Mouse (Mus musculus) embryonic fibroblast, embryonic 13.5 days (primary cell): ENCODE results near the gene Otulin. TPM values are rescaled to one million over a fixed set of nuclear protein-coding genes. Genes with fewer than 3 reads are reported as not detected.

Experiments
- H3K27ac ChIP-seq: 2 replicates; pipeline ENCODE4 v1.5.1; 2012; ENCODE audit warnings: low read length, control low read depth, inconsistent platforms; ENCODE audit not compliant: insufficient read depth
- H3K4me1 ChIP-seq: 2 replicates; pipeline ENCODE4 v1.6.1; 2011; ENCODE audit warnings: low read length; ENCODE audit not compliant: control insufficient read depth, insufficient read depth
- H3K4me3 ChIP-seq: 2 replicates; pipeline ENCODE4 v1.5.1; 2011; ENCODE audit warnings: mild to moderate bottlenecking, control low read depth, low read length; ENCODE audit not compliant: insufficient read depth
- CTCF ChIP-seq: IDR thresholded peaks from 2 replicates; pipeline ENCODE4 v1.5.1; 2011; ENCODE audit warnings: mild to moderate bottlenecking, control low read depth, low read length, moderate library complexity, borderline replicate concordance; ENCODE audit not compliant: insufficient read depth
- POLR2A ChIP-seq: IDR thresholded peaks from 2 replicates; pipeline ENCODE4 v1.6.1; 2011; ENCODE audit warnings: low read depth, mild to moderate bottlenecking, control low read depth, low read length, moderate library complexity
- polyA plus RNA-seq: library from polyadenylated mRNA; stranded (reverse); fragments of >200 nt; gene quantifications from 2 replicates; pipeline ENCODE4 v1.2.4, GENCODE M21; 2011; ENCODE audit warnings: low read depth; ENCODE audit not compliant: missing spikeins, insufficient read length

Gene Otulin
- polyA plus RNA-seq, 1 experiment: 23.3 TPM

DNA sequence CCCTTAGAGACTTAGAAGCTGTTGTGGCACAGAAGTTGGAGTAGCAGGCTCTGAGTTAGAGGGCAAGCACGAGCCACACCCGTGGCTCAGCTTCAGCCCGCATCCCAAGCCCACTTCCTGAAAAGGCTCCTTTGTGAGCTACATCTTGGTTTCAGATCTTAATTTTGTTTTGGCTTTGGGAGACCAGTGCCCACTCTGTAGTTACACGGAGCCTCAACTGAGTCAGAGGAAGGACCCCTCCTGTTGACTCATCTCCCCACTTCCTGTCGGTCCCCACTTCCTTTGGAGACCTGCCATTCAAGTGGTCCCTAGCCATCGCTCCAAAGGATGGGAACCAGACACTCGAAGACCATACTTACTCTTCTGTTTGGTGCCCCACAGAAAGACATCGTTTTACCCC, 112.5 kb downstream of the Otulin start:
- Histone ChIP-seq H3K27ac (0 out of 2 replicates have a peak overlapping the region, but pooled peaks have one; percentile 8), H3K4me3 (no peak overlapping the region), H3K4me1 (peaks cover 6% of the 10 kb centered on the region)
- TF ChIP-seq CTCF: no peak
- TF ChIP-seq POLR2A: no peak

DNA sequence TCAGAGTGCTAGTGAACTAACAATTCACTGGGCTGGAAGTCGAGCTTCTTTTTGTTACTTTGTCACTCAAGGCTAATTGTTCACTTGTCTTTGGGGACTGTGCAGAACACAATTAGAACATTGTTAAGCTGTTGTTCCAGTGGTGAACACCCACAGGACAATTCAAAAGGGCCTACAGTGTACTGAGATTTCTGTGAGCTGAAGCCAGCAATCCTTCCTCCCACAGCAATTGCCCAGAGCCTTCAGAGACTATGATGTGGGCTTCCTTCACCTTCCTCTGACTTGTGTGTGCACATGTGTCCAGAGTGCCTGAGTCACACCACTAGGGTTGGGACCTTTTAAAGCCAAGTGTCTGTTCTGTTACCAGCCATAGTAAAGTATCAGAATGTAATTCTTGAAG, 113.6 kb downstream of the Otulin start:
- TF ChIP-seq POLR2A (no peak), CTCF (no peak)
- no peak overlapping the region for H3K4me3 ChIP-seq
- peaks cover 6% of the 10 kb centered on the region for H3K4me1 ChIP-seq
- no peak overlapping the region for H3K27ac ChIP-seq

DNA sequence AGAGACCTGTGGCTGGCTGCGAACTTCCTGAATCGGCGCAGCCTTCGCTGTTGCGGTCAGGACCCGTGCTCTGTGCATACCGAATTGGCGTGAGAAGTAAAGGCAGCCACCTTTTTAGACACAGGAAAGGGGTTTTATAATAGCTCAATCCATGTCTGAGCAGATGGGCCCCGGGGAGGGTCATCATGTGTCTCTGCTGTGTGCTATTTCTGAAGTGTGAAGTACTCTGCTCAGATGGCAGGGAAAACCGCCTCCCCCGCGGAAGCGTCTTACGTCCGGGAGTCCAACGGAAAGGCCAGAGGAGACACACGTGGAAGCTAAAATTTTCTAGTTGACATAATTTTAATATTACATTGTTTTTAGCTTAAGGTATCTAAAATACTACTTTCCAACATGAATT, 121.5 kb downstream of the Otulin start:
- Histone ChIP-seq H3K4me1 (peaks cover 14% of the 10 kb centered on the region), H3K4me3 (no peak overlapping the region), H3K27ac (no peak overlapping the region)
- TF ChIP-seq CTCF: no peak
- TF ChIP-seq POLR2A: no peak

DNA sequence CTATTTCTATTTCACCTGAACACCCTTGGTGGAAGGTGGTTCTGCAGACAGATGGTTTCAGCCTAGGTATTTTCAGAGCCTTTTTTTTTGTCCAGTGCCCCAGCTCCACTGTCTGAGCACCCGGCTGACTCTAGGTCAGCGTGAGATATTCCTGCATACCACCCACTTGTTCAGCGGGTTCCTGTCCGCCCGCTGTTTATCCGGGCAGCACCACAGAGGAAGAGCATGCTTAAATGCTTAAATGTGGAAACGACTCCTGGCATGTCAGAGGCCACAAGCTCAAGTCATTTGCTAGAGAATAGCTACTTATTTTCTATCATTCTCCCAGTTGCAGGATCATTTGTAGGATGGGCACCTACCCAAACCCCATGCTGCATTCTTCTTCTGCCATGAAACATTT, 122.3 kb downstream of the Otulin start:
- TF ChIP-seq POLR2A: no peak
- no peak for TF ChIP-seq CTCF
- peaks cover 14% of the 10 kb centered on the region for H3K4me1 ChIP-seq
- H3K4me3 ChIP-seq: no peak overlapping the region
- H3K27ac ChIP-seq: no peak overlapping the region

DNA sequence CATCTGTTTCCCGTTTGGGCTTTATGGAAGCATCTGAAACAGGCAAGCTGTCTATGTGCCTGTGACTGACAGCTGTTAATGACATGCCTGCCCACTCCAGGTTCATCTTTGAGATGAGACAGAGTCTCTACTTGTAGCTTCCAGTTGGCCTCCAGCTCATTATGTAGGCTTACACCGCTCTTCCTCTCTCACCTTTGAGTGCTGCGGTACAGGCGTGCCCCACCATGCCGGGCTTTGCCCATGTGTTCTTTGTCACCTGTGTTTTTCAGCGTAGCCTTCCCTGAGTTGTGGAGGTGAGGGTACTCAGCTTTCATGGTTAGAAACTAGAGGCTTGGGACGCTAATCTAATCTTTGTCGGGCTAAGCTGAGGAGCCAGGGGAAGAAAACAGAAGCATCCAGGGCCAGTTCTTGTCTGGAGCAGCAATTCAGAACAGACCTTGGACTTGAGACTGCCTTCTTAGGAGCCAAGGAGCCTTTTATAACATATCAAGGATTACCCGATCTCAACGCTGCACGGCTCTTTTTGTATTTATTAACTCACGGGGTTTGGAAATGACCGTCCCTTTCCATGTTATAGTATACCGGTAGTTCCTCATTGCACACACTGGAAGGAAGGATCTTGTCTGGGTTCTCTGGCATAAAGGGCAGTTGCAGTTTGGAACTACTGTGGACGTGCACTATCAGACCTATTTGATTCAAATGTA, 123.4 kb downstream of the Otulin start:
- Histone ChIP-seq H3K27ac (no peak overlapping the region), H3K4me1 (peaks cover 14% of the 10 kb centered on the region), H3K4me3 (no peak overlapping the region)
- TF ChIP-seq POLR2A: no peak
- TF ChIP-seq CTCF: no peak

DNA sequence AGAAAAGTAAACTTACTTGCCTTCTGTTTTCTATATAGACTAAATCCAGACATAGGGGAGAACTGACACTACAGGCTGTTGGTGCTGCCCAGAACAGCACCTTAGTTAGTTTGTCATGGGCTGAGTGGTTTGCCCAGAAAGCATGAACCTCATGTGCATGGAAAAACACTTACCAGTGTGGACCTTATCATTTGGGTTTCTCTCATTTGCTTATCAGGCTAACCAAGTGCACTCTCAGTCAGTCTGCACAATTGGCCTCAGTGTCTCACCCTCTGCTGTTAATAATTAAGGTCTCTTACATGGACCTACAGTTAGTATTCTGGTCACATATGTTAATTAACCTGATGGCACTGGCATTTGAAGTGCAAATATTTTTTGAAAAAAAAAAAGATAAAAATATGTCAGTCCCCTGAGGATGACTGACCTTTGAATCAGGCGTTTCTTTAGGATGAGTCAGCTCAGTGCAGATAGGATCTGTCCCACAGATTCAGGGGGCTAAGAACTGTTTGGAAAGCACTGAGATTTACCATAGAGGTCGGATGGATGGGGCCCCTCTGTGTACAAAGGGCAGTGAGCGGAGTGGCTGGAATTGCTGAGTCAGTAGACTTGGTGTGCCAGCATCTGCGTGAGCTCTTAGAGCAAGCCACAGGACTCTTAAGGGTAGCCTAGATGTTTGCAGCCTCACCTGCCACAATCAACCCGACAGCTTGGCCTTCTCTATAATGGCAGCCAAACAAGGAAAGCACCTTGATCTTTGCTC, 124.2 kb downstream of the Otulin start:
- Histone ChIP-seq H3K27ac (peak overlapping the region; percentile 59; the same call in 1 of the 2 replicates), H3K4me3 (no peak overlapping the region), H3K4me1 (peaks cover 14% of the 10 kb centered on the region)
- no peak for TF ChIP-seq POLR2A
- no peak for TF ChIP-seq CTCF

DNA sequence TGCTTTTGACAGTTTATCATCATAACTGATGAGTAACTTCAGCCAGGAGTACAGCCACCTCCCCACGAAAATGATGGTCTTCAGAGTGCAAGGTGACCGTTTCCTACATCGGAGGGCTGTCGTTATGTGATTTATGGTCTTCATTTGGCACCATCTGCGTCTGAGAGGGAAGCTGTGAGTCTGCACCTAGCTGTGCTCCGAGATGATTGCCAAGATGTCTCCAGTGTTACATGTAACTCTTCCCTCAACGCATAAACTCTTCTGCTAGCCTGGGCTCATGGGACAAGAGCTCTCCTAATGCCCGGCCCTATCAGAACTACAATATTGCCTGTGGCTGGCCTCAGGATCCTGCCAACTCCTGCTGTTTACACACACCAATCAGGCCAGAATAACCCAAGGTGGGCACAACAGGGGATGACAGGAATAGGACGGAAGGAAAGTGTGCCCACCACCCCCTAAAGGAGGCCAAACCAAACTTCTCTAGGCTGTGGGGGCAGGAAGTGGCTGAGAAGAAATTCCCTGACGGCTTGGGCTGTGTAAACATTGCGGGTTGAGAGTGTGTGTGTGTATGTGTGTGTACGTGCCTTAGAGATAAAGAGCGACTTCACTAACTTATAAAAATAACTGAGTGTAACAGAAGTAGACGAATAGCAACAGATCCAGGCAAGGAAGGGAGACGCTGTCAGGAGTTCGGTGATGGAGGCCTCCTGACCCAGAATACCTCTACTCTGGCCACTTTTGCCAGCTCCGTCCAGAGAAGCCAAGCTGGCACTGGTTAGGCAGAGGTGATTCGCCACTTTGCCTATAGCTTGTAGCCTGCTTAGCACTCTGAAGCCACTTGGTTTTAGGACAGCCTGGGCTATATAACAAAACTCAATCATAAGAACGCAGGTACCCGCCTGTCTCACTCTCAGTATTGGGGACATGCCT, 126.4 kb downstream of the Otulin start:
- Histone ChIP-seq H3K27ac (no peak overlapping the region), H3K4me3 (no peak overlapping the region), H3K4me1 (peaks cover 14% of the 10 kb centered on the region)
- TF ChIP-seq POLR2A (no peak), CTCF (no peak)

DNA sequence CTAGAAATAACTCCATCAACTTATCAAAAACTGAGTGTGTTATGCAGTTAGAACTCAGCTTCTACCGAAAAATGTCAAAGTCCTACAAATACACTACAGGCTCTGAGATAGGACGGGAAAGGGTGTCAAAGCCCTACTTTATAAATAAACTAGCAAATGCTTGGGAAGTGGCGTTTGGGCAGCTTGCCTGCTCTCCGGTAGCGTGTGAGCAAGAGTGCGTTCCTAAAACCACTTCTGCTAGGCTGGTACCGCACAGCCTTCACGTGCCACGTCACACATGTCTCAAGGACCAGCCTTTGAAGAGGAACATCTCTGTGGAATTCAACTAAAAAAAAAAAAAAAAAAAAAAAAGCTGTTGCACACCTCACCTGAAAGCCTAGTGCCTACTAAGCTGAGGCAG, 127.3 kb downstream of the Otulin start:
- Histone ChIP-seq H3K27ac (no peak overlapping the region), H3K4me3 (no peak overlapping the region), H3K4me1 (peaks cover 14% of the 10 kb centered on the region)
- no peak for TF ChIP-seq POLR2A
- no peak for TF ChIP-seq CTCF

DNA sequence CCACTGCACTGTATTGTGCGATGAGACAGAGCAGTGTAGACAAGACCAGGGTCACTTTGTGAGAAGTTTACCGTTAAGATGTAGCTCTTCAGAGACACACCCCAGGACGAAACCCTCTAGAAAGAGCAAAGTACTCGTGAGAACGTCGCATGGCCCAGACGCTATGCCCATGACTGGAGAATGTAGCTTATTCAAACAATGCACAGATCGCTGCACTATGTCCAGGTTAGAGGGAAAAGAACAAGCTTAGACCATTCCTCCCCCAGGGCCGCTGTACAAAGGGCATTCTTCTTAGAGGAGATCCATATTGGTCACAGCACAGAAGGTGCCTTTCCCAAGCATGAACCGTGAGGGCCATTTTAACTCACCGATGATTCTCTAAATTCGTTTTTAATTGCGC, 128.2 kb downstream of the Otulin start:
- Histone ChIP-seq H3K4me1 (peaks cover 14% of the 10 kb centered on the region), H3K4me3 (no peak overlapping the region), H3K27ac (no peak overlapping the region)
- TF ChIP-seq POLR2A (no peak), CTCF (no peak)
